Mouse (Mus musculus): Measurements from ENCODE around the gene Lamb3.

- TF ChIP-seq CTCF (conservative IDR thresholded peaks at IDR 0.05; ENCODE audit: insufficient read depth, insufficient read length, low read depth, low read length) (no peak), POLR2A (IDR thresholded peaks at IDR 0.05; ENCODE audit: low read depth, low read length) (no peak)
Measured at GRCm38 (mm10) chr1:193259559-193259958, 52.1 kb downstream of the Lamb3 start.
